Mouse (Mus musculus) midbrain, embryonic 10.5 days (tissue): ENCODE results near the gene Dcbld2. TPM values are rescaled to one million over a fixed set of nuclear protein-coding genes. Genes with fewer than 3 reads are reported as not detected.

Experiments
- DNase-seq: peaks from one replicate; pipeline ENCODE4 v3.0.0-alpha.2; 2017; ENCODE audit warnings: low spot score
- H3K27ac ChIP-seq: fragments of 300-500 bp; sonication (generic); replicated peaks from 2 replicates; pipeline ENCODE4 v1.5.1; 2016; ENCODE audit warnings: mild to moderate bottlenecking
- H3K27me3 ChIP-seq: fragments of 300-500 bp; sonication (generic); 2 replicates; pipeline ENCODE4 v1.6.1; 2016; ENCODE audit warnings: low read depth, mild to moderate bottlenecking; ENCODE audit not compliant: poor library complexity, severe bottlenecking
- H3K36me3 ChIP-seq: fragments of 300-500 bp; sonication (generic); 2 replicates; pipeline ENCODE4 v1.6.1; 2016; ENCODE audit warnings: mild to moderate bottlenecking, moderate library complexity
- H3K4me1 ChIP-seq: fragments of 300-500 bp; sonication (generic); 2 replicates; pipeline ENCODE4 v1.6.1; 2016
- H3K4me3 ChIP-seq: fragments of 300-500 bp; sonication (generic); 2 replicates; pipeline ENCODE4 v1.5.1; 2016; ENCODE audit warnings: mild to moderate bottlenecking, moderate library complexity
- H3K9me3 ChIP-seq: fragments of 300-500 bp; sonication (generic); replicated peaks from 2 replicates; pipeline ENCODE4 v1.6.1; 2016; ENCODE audit warnings: mild to moderate bottlenecking
- WGBS: fragments of 180-500 bp; shearing (Covaris S2); methylation state at CpG from one replicate; pipeline ENCODE4 v1.1.7; 2016; 5-methylcytosine and 5-hydroxymethylcytosine counted together
- polyA plus RNA-seq: library from polyadenylated mRNA; unstranded; fragments of >200 nt; fragmentation: Nextera tagmentation; extraction: Ambion mirVana; gene quantifications from 2 replicates; pipeline ENCODE4 v1.2.1, GENCODE M21; 2016

Gene Dcbld2
- polyA plus RNA-seq, 1 experiment from 2014 or later, result 7.5 TPM

GRCm38 (mm10) chr16:58475544-58476154 is 67.4 kb downstream of the Dcbld2 start:
- DNase-seq, result no peak
- H3K27me3 ChIP-seq, result no peaks in the 10 kb centered on the region
- H3K36me3 ChIP-seq, result peaks cover 49% of the 10 kb centered on the region
- H3K4me1 ChIP-seq, result no peaks in the 10 kb centered on the region
- no peak overlapping the region for H3K27ac ChIP-seq
- WGBS, result 86% methylated on average over 3 of the region's 3 CpGs
- H3K9me3 ChIP-seq, result peaks cover 12% of the 10 kb centered on the region
- H3K4me3 ChIP-seq, result no peak overlapping the region

- H3K36me3 ChIP-seq, result peaks cover 48% of the 10 kb centered on the region
- no peak overlapping the region for H3K27ac ChIP-seq
- no peak for DNase-seq
- no peaks in the 10 kb centered on the region for H3K4me1 ChIP-seq
- H3K9me3 ChIP-seq, result peaks cover 12% of the 10 kb centered on the region
- H3K27me3 ChIP-seq, result no peaks in the 10 kb centered on the region
- 75% methylated on average over 2 of the region's 2 CpGs for WGBS
- H3K4me3 ChIP-seq, result no peak overlapping the region
These were observed 68.1 kb downstream of the Dcbld2 start for GRCm38 (mm10) chr16:58476363-58476762.

DNA sequence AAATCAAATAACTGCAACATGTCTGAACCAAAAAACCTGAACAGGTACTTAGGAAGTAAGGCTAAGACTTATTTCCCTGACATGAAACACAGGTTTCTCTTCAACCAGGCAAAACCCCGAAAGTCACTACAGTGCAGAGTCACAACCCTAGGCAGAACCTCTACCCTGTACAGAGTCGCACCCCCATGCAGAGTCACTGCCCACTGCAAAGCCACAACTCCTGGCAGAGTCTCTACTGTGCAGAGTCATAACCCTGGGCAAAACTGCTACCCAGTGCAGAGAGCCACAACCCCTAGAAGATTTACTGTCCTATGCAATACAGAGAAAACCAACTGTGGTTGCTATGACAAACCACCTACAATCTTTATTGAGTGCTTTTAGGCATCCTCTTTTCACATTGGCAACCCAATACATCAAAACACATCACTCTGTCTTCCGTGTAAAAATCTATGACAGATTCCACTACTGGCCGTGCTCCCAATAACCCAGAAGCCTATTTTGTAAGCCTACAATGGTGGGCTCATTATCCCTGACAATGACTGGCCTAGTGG is 71.7 kb downstream of the Dcbld2 start:
- Histone ChIP-seq H3K4me3 (no peak overlapping the region), H3K36me3 (peaks cover 32% of the 10 kb centered on the region)
- WGBS, result 89% methylated on average over 4 of the region's 4 CpGs

GRCm38 (mm10) chr16:58481219-58481905 is 73.1 kb downstream of the Dcbld2 start:
- Histone ChIP-seq H3K36me3 (peaks cover 32% of the 10 kb centered on the region), H3K4me1 (no peaks in the 10 kb centered on the region; the same call in 1 of the 2 replicates), H3K4me3 (no peak overlapping the region), H3K27ac (no peak overlapping the region), H3K27me3 (no peaks in the 10 kb centered on the region), H3K9me3 (peaks cover 12% of the 10 kb centered on the region)
- no peak for DNase-seq
- WGBS, result 84% methylated on average over 9 of the region's 9 CpGs

More for the DNA sequence above, 71.7 kb downstream of the Dcbld2 start:
- H3K27me3 ChIP-seq, result no peaks in the 10 kb centered on the region
- no peak overlapping the region for H3K27ac ChIP-seq
- peaks cover 12% of the 10 kb centered on the region for H3K9me3 ChIP-seq
- no peaks in the 10 kb centered on the region; the same call in 1 of the 2 replicates for H3K4me1 ChIP-seq
- no peak for DNase-seq

- Histone ChIP-seq H3K27me3 (no peaks in the 10 kb centered on the region), H3K36me3 (peaks cover 32% of the 10 kb centered on the region), H3K4me3 (no peak overlapping the region), H3K27ac (no peak overlapping the region), H3K4me1 (no peaks in the 10 kb centered on the region; the same call in 1 of the 2 replicates), H3K9me3 (peaks cover 12% of the 10 kb centered on the region)
- DNase-seq, result no peak
- 87% methylated on average over 5 of the region's 5 CpGs for WGBS
These were observed 73.6 kb downstream of the Dcbld2 start for GRCm38 (mm10) chr16:58481906-58482270.

DNA sequence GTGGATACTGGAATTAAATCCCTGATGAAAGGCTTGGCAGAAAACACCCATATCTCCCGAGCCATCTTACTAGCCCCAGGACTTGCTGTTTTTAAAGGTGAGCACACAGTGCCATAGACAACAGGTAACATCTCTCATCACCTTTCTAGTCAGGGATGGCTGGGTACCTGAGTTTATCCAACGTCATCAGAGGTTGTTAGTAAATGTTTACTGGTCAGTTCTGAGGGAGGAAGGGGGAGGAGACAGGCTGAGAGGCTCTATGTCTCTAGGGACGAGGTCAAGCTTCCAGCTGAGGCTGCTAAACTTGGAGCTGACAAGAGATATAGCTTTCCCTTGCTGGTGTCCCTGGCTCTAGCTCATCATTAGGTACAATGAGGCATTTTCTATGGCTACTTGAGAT is 74.1 kb downstream of the Dcbld2 start:
- DNase-seq, result no peak
- H3K4me3 ChIP-seq, result no peak overlapping the region
- WGBS, result 69% methylated on average over 3 of the region's 3 CpGs
- no peak overlapping the region for H3K27ac ChIP-seq
- H3K36me3 ChIP-seq, result peaks cover 29% of the 10 kb centered on the region
- H3K27me3 ChIP-seq, result no peaks in the 10 kb centered on the region
- H3K4me1 ChIP-seq, result no peaks in the 10 kb centered on the region; the same call in 1 of the 2 replicates
- H3K9me3 ChIP-seq, result peaks cover 12% of the 10 kb centered on the region

DNA sequence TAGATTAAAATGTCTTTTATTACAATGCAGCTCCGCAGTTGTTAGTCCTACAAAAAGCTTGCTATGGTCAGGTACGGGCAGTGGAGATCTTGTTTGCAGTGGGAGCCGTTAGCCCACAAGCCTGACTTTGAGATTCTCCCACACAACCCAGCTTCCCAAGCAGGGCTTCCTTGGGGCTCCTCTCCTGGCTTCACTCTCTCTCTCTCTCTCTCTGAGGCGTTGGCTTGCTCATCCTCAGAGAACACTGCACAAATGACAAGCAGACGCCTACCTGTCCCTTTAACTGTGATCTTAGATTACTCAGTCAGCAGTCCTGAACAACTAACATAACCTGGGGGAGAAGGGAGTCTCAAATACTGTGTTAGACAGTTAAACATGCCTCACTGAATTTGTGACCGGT is 79.6 kb downstream of the Dcbld2 start:
- Histone ChIP-seq H3K36me3 (peaks cover 10% of the 10 kb centered on the region), H3K9me3 (no peaks in the 10 kb centered on the region), H3K4me3 (no peak overlapping the region), H3K27ac (no peak overlapping the region), H3K27me3 (no peaks in the 10 kb centered on the region), H3K4me1 (no peaks in the 10 kb centered on the region)
- no peak for DNase-seq
- 85% methylated on average over 6 of the region's 6 CpGs for WGBS

GRCm38 (mm10) chr16:58496791-58497190 is 88.5 kb downstream of the Dcbld2 start:
- no peaks in the 10 kb centered on the region for H3K36me3 ChIP-seq
- no peak for DNase-seq
- H3K4me3 ChIP-seq, result no peak overlapping the region
- no peaks in the 10 kb centered on the region for H3K27me3 ChIP-seq
- peak overlapping the region; percentile 64 for H3K27ac ChIP-seq
- peaks cover 39% of the 10 kb centered on the region for H3K4me1 ChIP-seq
- H3K9me3 ChIP-seq, result no peaks in the 10 kb centered on the region

- WGBS, result 83% methylated on average over 9 of the region's 9 CpGs
These were observed 89.9 kb downstream of the Dcbld2 start for GRCm38 (mm10) chr16:58497886-58498713.

GRCm38 (mm10) chr16:58499172-58499584 is 90.9 kb downstream of the Dcbld2 start:
- no peak overlapping the region for H3K4me3 ChIP-seq
- no peaks in the 10 kb centered on the region for H3K36me3 ChIP-seq
- H3K4me1 ChIP-seq, result peaks cover 48% of the 10 kb centered on the region
- H3K27ac ChIP-seq, result peak overlapping the region; percentile 64
- H3K9me3 ChIP-seq, result no peaks in the 10 kb centered on the region
- peak; percentile 37 for DNase-seq
- 58% methylated on average over 1 of the region's 1 CpGs for WGBS
- H3K27me3 ChIP-seq, result no peaks in the 10 kb centered on the region

More at GRCm38 (mm10) chr16:58497886-58498713, 89.9 kb downstream of the Dcbld2 start:
- DNase-seq, result no peak
- Histone ChIP-seq H3K4me3 (no peak overlapping the region), H3K27me3 (no peaks in the 10 kb centered on the region), H3K9me3 (no peaks in the 10 kb centered on the region), H3K4me1 (peaks cover 48% of the 10 kb centered on the region), H3K27ac (peak overlapping the region; percentile 64), H3K36me3 (no peaks in the 10 kb centered on the region)

DNA sequence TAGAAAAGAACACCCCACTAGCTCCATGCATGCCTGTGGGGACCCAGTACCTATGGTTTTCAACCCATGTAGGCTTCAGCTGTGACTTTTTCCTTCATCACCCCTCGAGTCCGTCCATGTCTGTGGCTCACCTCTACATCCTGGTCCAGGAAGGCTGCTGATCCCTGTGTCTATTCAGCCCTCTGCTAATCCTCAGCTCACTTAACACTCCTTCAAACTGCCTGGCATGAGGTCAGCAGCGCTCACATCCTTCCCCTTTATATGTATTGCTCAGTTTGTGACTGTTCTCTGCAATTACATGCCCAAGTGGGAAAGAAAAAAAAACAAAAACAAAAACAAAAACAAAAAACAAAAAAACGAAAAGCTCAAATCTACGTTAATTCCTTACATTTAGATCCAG is 91.4 kb downstream of the Dcbld2 start:
- Histone ChIP-seq H3K27ac (peak overlapping the region; percentile 64), H3K4me3 (no peak overlapping the region), H3K36me3 (no peaks in the 10 kb centered on the region), H3K27me3 (no peaks in the 10 kb centered on the region), H3K9me3 (no peaks in the 10 kb centered on the region), H3K4me1 (peaks cover 48% of the 10 kb centered on the region)
- DNase-seq, result no peak
- 52% methylated on average over 5 of the region's 5 CpGs for WGBS

DNA sequence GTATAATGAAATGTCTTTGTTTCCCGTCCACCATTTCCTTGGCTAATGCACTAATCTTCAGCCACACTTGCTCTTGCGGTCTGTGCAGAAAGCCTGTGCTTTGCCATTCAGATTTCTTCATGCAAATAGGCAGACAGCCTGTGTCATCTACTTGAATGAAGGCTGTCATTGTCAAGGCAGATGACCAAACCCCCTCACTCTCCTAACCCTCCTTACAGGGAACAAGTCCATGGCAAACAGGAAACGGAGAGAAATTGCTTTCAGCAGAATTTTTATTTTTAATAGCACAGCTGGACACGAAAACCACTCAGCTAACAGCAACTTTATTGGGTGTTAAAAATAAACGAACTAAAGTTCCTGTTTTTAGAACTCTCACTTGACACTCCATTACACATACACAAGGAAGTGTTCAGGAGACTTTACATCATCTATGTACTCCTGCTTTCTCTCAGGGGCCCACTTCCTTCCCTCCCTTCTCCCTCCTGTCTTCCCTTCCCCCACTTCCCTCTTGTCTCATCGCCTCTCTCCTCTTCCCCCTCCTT is 93.6 kb downstream of the Dcbld2 start:
- Histone ChIP-seq H3K4me3 (no peak overlapping the region), H3K36me3 (no peaks in the 10 kb centered on the region), H3K4me1 (peaks cover 48% of the 10 kb centered on the region), H3K27me3 (no peaks in the 10 kb centered on the region), H3K27ac (peak overlapping the region; percentile 64), H3K9me3 (no peaks in the 10 kb centered on the region)
- DNase-seq, result no peak
- 55% methylated on average over 6 of the region's 6 CpGs for WGBS
